Mouse (Mus musculus) cerebellum, postnatal 36 days (tissue): Measurements from ENCODE around the gene Adora2a.
A peak's percentile ranks its signal among the peaks of the same experiment; 100 is the strongest.
"Not testable (repeated sequence)": the region's sequence is repeated elsewhere in the genome, so short reads cannot be mapped to it uniquely, and the experiment has no call there.

ENCODE experiments used
- DNase-seq, 2 experiments: peaks; one replicate each; pipeline ENCODE4 v3.0.0; 2021 to 2022; ENCODE audit warnings: mixed read lengths in 2 of 2

Gene Adora2a

DNA sequence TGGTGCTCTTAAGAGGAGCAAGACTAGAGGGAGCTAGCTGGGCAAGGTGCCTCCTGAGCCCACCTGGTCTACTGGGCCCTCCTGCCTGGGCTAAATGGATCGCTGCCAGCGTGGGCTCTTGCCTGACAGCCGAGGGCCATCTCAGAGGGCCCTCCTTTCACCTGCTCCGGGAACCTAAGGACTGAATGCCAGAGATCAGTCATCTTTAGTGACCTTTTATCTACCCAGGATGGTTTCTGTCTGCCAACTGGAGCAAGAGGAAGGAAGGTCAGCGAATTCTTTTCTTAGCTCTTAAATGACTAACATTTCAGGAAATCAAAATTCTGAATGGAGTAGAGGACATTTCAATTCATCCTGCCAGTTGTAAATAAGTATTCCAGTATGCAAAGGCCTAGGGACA is 33.9 kb downstream of the Adora2a start:
- DNase-seq = no peak

DNA sequence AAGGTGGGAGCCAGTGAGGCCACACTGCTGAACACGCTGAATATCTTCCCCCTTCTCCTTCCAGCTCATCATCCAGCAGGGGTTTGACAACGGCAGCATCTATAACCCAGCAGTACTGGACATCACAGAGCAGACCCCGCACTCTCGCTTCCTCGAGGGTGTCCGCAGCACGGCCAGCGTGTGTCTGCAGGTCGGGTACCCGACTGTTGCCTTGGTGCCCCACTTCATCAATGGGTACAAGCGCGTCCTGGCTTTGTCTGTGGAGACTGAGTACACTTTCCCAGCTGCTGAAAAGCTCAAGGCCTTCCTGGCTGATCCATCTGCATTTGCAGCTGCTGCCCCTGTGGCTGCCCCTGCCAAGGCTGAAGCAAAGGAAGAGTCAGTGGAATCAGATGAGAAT is 35.9 kb downstream of the Adora2a start:
- no peak for DNase-seq

DNA sequence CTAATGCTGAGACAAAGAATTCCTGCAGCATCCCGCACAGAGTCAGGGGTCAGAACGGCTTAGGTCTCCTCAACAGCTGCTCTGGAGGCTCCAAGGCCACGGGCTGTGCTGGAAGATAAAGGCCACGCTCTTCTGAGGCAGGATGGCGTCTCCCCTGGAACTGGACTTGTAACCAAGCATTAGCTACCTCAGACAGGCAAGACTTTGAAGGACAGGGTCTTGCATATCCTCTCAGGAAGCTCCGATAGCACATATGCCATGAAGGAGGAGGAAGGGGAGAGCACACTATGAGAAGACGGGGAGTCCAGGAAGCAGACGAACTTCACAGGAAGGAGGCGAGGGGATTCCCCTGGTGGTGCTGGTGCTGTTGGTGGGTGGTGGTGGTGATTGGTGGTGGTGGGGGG is 37.2 kb downstream of the Adora2a start:
- not testable (repeated sequence) for DNase-seq

DNA sequence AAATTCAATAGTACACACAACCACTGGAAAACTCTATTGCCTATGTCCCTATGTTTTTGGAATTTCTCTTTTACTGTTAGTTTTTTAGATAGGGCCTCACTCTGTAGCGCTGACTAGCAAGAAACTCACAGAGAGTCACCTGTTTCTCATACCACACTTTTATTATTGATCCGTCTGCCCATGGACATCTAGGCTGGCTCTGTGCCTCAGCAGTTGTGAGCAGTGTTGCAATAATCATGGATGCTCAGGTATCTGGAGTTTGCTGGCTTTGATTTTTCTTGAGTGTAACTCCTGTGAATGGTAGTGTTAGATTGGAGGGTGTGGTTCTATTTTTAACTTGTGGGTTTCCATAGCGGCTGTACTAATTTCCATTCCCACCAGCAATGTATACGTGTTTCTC is 38.7 kb downstream of the Adora2a start:
- DNase-seq = no peak

DNA sequence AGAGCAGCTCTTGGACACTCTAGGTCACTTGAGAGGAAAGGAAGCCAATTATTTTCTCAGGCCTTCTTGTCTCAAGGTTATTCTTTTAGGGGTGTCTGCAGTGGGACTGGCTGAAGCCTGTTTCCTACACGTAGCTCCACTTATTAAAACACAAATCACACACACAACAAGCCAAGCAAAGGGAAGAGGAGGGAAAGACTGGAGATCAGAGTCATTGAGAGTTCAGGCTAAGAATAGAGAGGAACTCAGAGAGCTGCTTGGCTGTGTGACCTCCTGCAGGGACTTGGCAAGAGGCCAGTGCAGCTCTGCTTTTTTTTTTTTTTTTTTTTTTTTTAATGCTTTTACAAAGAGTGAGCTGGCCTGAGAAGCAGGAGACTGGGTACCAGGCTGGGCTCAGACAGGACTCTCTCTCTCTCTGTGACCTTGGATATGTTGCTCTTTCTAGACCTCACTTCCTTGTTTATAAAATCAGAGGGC is 47.6 kb downstream of the Adora2a start:
- DNase-seq = peak; percentile 53 to 62

DNA sequence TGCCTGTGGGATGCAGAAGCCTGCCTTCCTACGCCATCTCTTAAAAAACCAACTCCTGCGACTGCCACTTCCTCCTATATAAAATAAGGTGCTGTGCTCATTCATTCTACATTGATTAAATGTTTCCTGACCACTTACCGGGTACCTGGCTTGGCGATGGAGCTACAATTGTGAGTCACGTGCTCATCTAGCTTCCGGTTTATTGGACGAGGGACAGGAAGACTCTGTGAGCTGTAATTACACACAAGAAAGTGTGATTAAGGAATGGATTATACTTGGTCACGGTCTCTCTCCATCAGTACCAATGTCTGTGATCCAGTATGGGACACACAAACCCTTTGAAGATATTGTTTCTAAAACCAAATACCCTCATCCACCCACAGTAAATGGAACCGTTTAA is 48.1 kb downstream of the Adora2a start:
- DNase-seq = no peak

DNA sequence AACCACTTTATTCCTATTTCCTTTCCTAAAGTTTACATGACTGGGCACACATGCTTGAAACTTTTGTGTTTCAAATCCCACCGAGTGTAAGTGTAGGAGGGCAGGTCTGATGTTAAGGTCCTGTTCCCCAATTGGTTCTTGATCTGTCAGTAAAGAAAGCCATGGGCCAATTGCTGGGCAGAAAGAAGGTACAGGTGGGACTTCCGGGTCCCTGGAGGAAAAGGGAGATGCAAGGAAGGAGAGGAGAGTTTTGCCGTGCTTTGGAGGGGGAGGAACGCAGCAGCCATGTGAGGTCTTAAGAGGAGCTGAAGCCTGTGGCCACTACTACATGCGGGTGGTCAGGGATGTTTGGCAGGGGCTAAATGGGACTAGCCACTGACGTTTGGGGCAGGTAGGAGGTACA is 48.6 kb downstream of the Adora2a start:
- no peak for DNase-seq

DNA sequence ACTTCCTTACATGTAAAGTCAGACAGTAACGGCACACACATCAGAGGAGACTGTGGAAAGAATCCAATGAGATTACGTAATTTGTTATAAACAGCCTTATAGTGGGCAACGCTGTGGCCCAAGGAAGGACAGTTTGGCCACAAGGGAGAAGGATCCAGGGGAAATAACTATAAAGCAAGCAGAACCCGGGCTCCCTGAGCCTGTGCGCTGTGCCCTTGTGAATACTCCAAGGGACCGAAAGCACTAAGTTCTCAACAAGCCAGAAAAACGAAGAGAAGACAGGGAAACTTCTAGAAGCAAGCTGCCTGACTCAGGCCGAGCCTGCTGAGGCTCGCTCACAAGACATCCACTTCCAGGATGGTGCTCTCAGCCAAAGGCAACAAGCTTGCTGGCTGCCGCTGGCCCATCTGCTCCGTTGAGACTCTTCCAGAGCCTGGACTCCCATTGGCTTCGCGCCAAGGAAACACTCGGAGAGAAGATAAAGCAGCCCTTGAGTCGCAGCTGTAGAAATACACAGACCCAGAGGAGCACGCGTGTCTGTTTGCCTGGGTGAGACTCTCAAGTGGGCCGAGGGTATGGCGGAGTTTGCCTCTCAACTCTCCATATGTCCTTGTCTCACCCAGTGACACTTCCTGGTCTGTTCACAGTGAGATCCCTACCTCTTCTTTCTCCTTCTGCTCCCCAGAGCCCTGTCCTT is 57.1 kb downstream of the Adora2a start:
- DNase-seq = peak; percentile 17 to 37

DNA sequence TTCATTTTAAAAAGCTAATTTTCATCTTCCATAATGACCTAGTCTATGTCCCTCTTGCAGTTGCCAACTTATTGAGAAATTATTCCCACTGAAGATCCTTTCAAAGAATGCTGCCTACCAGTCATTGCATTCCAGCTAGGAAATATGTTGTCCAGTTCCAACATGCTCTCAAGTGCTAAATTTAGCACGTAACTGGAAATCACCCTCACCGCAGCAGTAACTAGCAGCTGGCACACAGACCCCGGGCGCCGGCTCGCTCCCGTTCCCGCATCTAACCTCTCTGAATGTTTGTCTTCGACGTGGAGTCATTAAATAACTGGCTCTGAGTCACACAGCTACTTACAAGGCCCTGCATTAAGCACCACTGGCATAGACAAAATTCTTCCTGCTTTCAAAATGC is 62.0 kb downstream of the Adora2a start:
- no peak for DNase-seq
